Mouse (Mus musculus) stomach, embryonic 16.5 days (tissue): ENCODE results near the gene Slc43a2. TPM values are rescaled to one million over a fixed set of nuclear protein-coding genes. Genes with fewer than 3 reads are reported as not detected.

Experiments
- ATAC-seq: fragments of 200-750 bp; cut with Nextera tagmentation; 2 replicates; pipeline ENCODE4 v1.8.0; 2017; ENCODE audit warnings: moderate number of reproducible peaks, moderate TSS enrichment; ENCODE audit not compliant: insufficient read depth, low FRiP score
- H3K27ac ChIP-seq: fragments of 300-500 bp; sonication (generic); 2 replicates; pipeline ENCODE4 v1.5.1; 2014; ENCODE audit warnings: low read length
- H3K27me3 ChIP-seq: fragments of 300-500 bp; sonication (generic); 2 replicates; pipeline ENCODE4 v1.6.1; 2014; ENCODE audit warnings: low read length, control low read depth, mixed read lengths; ENCODE audit not compliant: control insufficient read depth, insufficient read depth
- H3K36me3 ChIP-seq: fragments of 300-500 bp; sonication (generic); 2 replicates; pipeline ENCODE4 v1.6.1; 2014; ENCODE audit warnings: low read length; ENCODE audit not compliant: control insufficient read depth, insufficient read depth
- H3K4me1 ChIP-seq: fragments of 300-500 bp; sonication (generic); 2 replicates; pipeline ENCODE4 v1.6.1; 2014; ENCODE audit warnings: low read length, control low read depth, mixed read lengths; ENCODE audit not compliant: control insufficient read depth, insufficient read depth
- H3K4me2 ChIP-seq: fragments of 300-500 bp; sonication (generic); 2 replicates; pipeline ENCODE4 v1.6.1; 2014; ENCODE audit warnings: low read depth, low read length, mixed read lengths
- H3K4me3 ChIP-seq: fragments of 300-500 bp; sonication (generic); replicated peaks from 2 replicates; pipeline ENCODE4 v1.5.1; 2014; ENCODE audit warnings: mild to moderate bottlenecking, low read length
- H3K9ac ChIP-seq: fragments of 300-500 bp; sonication (generic); 2 replicates; pipeline ENCODE4 v1.6.1; 2014; ENCODE audit warnings: low read length
- H3K9me3 ChIP-seq: fragments of 300-500 bp; sonication (generic); replicated peaks from 2 replicates; pipeline ENCODE4 v1.6.1; 2016; ENCODE audit warnings: low read length, control low read depth; ENCODE audit not compliant: control insufficient read depth
- whole genome bisulfite sequencing: fragments of 180-500 bp; shearing (Covaris S2); extraction: QIAGEN DNeasy Blood & Tissue Kit; methylation state at CpG from one replicate; pipeline ENCODE4 v1.1.7; 2014; 5-methylcytosine and 5-hydroxymethylcytosine counted together
- polyA plus RNA-seq: library from polyadenylated mRNA; unstranded; fragments of >200 nt; fragmentation: Nextera tagmentation; extraction: Ambion mirVana; gene quantifications from 2 replicates; pipeline ENCODE4 v1.2.1, GENCODE M21; 2015

The Slc43a2 gene
- polyA plus RNA-seq, 1 experiment from 2014 or later, result 5.0 TPM

GRCm38 (mm10) chr11:75534286-75535033 lies 3.0 kb downstream of the Slc43a2 start:
- 52% methylated on average over 4 of the region's 4 CpGs for WGBS
- H3K4me1 ChIP-seq, result peaks cover 11% of the 10 kb centered on the region
- ATAC-seq, result no peak
- H3K4me2 ChIP-seq, result no peak overlapping the region
- no peaks in the 10 kb centered on the region for H3K27me3 ChIP-seq
- no peaks in the 10 kb centered on the region for H3K36me3 ChIP-seq
- no peak overlapping the region for H3K4me3 ChIP-seq
- H3K9ac ChIP-seq, result 0 out of 2 replicates have a peak overlapping the region, but pooled peaks have one; percentile 7
- H3K27ac ChIP-seq, result no peak overlapping the region
- H3K9me3 ChIP-seq, result no peaks in the 10 kb centered on the region

DNA sequence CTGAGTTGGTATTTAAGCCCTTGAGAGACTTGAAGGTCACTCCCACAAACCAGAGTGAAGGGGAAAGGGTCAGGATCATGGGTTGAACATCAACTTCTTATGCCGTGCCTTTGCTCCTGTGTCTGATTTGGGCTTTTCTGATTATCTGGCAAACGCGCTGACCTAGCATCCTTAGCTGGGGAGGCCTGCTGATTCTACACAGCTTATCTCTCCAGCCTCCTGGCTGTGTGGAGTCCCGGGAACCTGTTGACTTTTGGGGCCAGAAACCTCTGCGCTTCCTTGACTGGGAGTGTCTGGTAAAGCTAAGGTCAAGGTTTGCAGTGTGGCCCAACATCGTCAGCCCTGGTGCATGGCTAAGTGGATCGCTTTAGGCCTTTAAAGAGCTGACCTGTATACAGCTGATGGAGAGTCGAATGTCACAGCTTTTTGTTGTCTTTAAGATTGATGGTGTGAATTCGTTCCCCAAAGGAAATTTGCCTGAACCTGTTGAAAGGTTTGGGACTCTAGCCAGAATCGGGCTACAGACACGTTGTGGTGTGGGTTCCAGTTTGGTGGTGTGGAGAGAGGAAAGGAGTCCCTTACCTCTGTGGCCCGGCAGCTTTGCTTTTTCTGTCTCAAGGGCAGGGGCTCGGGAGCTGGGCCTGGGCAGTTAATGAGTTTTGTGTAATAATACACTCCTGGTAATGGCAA lies 3.8 kb downstream of the Slc43a2 start:
- H3K9ac ChIP-seq, result peak overlapping the region; percentile 7; the same call in 1 of the 2 replicates
- no peak overlapping the region for H3K4me3 ChIP-seq
- WGBS, result 37% methylated on average over 13 of the region's 13 CpGs
- H3K4me2 ChIP-seq, result no peak overlapping the region
- H3K27ac ChIP-seq, result 0 out of 2 replicates have a peak overlapping the region, but pooled peaks have one; percentile 11
- H3K4me1 ChIP-seq, result peaks cover 11% of the 10 kb centered on the region
- no peaks in the 10 kb centered on the region for H3K27me3 ChIP-seq
- no peaks in the 10 kb centered on the region for H3K9me3 ChIP-seq
- no peak for ATAC-seq
- no peaks in the 10 kb centered on the region for H3K36me3 ChIP-seq

DNA sequence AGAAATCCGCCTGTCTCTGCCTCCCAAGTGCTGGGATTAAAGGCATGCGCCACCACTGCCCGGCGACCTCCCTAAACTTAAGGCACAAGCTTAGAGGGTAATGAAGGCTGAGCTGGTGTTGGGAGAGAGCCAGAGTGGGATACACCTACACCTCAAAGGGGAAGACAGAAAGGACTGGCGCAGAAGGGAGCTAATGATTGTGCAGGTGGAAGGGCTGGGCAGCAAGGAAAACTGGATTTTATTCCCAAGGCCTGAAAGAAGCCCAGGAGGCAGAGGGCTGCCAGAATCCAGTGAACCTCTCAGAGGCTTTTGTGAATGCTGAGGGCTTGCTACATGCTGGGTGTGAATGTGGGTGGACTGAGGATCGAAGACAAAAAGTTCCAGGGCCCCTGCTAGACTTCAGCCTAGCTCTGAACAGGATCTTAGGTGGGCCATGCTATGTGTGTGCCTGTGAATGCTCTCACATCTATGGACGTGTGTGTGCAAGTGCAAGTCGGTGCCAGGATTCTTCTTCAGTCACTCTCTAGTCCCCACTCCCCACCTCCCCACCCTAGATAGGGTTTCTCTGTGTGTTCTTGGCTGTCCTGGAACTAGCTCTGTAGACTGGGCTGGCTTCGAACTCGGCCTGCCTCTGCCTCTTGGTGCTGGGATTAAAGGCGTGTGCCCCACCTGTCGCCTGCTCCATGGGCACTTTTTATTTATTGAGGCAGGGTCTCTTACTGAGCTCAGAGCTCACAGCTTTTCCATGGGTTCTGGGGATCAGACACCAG lies 4.9 kb downstream of the Slc43a2 start:
- no peak for ATAC-seq
- no peak overlapping the region for H3K9ac ChIP-seq
- no peak overlapping the region for H3K4me3 ChIP-seq
- H3K27ac ChIP-seq, result no peak overlapping the region
- H3K4me1 ChIP-seq, result peaks cover 11% of the 10 kb centered on the region
- H3K27me3 ChIP-seq, result no peaks in the 10 kb centered on the region
- H3K4me2 ChIP-seq, result no peak overlapping the region
- no peaks in the 10 kb centered on the region for H3K9me3 ChIP-seq
- no peaks in the 10 kb centered on the region for H3K36me3 ChIP-seq
- 91% methylated on average over 12 of the region's 12 CpGs for WGBS

DNA sequence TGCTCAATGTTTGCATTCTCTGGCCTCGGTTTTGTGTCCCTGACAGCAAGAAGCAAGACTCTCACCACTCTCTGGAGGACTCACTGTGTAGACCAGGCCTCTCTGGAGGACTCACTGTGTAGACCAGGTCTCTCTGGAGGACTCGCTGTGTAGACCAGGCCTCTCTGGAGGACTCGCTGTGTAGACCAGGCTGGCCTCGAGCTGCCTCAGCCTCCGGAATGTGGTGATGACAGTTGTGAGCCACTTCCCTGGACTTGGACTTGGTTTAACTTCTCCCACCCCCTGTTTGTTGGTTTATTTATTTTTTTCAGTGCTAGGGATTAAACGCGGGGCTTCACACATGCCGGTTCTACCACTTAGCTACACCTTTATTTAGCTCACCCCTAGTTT lies 5.5 kb downstream of the Slc43a2 start:
- H3K9me3 ChIP-seq, result no peaks in the 10 kb centered on the region
- no peak overlapping the region for H3K4me2 ChIP-seq
- H3K27ac ChIP-seq, result no peak overlapping the region
- ATAC-seq, result no peak
- H3K4me3 ChIP-seq, result no peak overlapping the region
- H3K36me3 ChIP-seq, result no peaks in the 10 kb centered on the region
- no peaks in the 10 kb centered on the region for H3K27me3 ChIP-seq
- peaks cover 11% of the 10 kb centered on the region for H3K4me1 ChIP-seq
- 85% methylated on average over 8 of the region's 8 CpGs for WGBS
- no peak overlapping the region for H3K9ac ChIP-seq

DNA sequence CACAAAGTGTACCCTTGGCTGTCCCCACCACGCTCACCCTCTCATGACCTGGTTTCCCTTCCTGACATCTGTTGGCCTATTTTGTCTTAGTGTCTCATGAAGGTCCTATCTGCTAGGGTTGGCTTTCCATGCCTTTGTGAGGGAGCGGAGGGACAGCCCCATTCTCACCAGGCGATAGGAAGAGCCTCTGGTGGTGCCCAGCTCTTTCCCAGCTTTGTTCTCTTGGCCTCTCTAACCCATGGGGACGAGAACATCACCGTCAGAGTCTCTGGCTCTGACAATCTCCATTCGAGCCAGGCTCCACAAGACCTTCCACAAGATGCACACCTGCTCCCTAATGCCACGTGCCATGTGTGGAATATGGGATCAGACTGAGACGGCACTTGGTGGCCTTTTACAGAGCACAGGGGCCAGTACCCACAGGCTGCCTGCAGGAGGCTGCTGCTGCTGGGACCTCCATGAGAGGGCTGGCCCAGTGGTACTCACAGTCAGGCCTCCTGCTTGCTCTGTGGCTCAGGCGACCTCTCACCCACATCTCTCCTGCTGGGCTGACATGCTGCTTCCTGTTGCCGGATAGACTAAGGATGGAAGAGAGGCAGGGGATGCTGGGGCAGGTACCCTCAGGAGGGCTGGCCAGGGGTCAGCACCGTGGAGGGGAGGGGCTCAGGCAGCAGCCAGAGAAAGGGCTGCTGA lies 6.1 kb downstream of the Slc43a2 start:
- Histone ChIP-seq H3K4me3 (no peak overlapping the region), H3K36me3 (no peaks in the 10 kb centered on the region), H3K9ac (no peak overlapping the region), H3K27me3 (no peaks in the 10 kb centered on the region), H3K4me1 (peaks cover 4% of the 10 kb centered on the region), H3K4me2 (no peak overlapping the region), H3K27ac (0 out of 2 replicates have a peak overlapping the region, but pooled peaks have one; percentile 3), H3K9me3 (no peaks in the 10 kb centered on the region)
- peak; percentile 39; the same call in 1 of the 2 replicates for ATAC-seq
- 52% methylated on average over 11 of the region's 11 CpGs for WGBS

DNA sequence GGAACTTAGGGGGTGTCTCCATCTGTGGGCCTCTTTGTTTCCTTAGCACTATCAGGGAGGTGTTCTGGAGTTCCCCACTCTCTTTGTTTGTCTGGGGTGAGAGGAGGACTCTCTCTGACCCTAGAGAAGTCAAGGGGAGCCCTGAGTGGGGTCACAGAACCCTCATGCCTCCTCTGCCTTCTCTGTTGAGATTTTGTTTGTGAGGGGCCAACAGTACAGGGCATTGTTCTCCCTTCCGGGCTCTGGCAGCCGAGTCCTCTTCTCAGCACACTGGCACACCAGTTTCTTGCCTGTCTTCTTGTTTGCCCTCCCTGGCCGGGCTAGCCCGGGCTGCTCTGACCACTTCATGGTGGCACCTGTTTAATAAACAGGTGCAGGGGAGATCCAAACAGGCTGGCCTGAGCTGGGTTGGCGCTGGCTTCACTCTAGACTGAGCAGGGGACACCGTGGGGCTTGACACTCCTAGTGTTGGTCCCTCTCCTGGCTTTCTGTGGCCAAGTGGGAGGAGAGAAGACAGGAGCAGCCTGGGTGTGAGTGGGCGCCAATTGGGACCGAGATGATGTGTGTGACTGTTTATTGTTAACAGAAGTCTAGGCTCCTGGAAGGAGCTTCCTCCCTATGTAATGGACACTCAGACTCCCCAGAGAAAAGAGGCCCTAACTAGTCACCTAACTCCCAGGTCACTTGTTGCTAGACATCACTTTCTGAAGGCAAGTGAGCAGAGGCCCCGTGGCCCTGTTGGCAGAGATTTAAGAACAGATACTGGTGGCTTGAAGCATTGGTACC lies 6.9 kb downstream of the Slc43a2 start:
- Histone ChIP-seq H3K27me3 (no peaks in the 10 kb centered on the region), H3K27ac (peak overlapping the region; percentile 3; the same call in 1 of the 2 replicates), H3K9me3 (no peaks in the 10 kb centered on the region), H3K9ac (no peak overlapping the region), H3K4me2 (no peak overlapping the region), H3K4me1 (peaks cover 4% of the 10 kb centered on the region), H3K36me3 (no peaks in the 10 kb centered on the region), H3K4me3 (no peak overlapping the region)
- ATAC-seq, result no peak
- WGBS, result 62% methylated on average over 9 of the region's 9 CpGs

- WGBS, result 79% methylated on average over 13 of the region's 13 CpGs
- no peak overlapping the region for H3K27ac ChIP-seq
These were observed 7.4 kb downstream of the Slc43a2 start for GRCm38 (mm10) chr11:75538970-75539299.

GRCm38 (mm10) chr11:75540209-75540608 lies 8.7 kb downstream of the Slc43a2 start:
- H3K4me2 ChIP-seq, result no peak overlapping the region
- no peaks in the 10 kb centered on the region for H3K36me3 ChIP-seq
- no peak overlapping the region for H3K4me3 ChIP-seq
- H3K9ac ChIP-seq, result no peak overlapping the region
- H3K27me3 ChIP-seq, result no peaks in the 10 kb centered on the region
- no peaks in the 10 kb centered on the region for H3K9me3 ChIP-seq
- WGBS, result 77% methylated on average over 8 of the region's 8 CpGs
- peaks cover 3% of the 10 kb centered on the region for H3K4me1 ChIP-seq
- H3K27ac ChIP-seq, result no peak overlapping the region
- ATAC-seq, result no peak

More at GRCm38 (mm10) chr11:75538970-75539299, 7.4 kb downstream of the Slc43a2 start:
- no peak for ATAC-seq
- no peaks in the 10 kb centered on the region for H3K27me3 ChIP-seq
- H3K4me2 ChIP-seq, result no peak overlapping the region
- no peaks in the 10 kb centered on the region for H3K36me3 ChIP-seq
- no peaks in the 10 kb centered on the region for H3K9me3 ChIP-seq
- no peak overlapping the region for H3K9ac ChIP-seq
- H3K4me3 ChIP-seq, result no peak overlapping the region
- peaks cover 4% of the 10 kb centered on the region for H3K4me1 ChIP-seq
